Mouse (Mus musculus) kidney, embryonic 14.5 days (tissue): Measurements from ENCODE around the gene Oas3. TPM values are rescaled to one million over a fixed set of nuclear protein-coding genes. Genes with fewer than 3 reads are reported as not detected.
"Not testable (repeated sequence)": the region's sequence is repeated elsewhere in the genome, so short reads cannot be mapped to it uniquely, and the experiment has no call there.

Experiments
- ATAC-seq: fragments of 200-750 bp; cut with Nextera tagmentation; 2 replicates; pipeline ENCODE4 v1.8.0; 2017; ENCODE audit warnings: moderate number of reproducible peaks, mild to moderate bottlenecking, moderate TSS enrichment, moderate library complexity; ENCODE audit not compliant: low FRiP score, low TSS enrichment
- H3K27ac ChIP-seq: fragments of 300-500 bp; sonication (generic); 2 replicates; pipeline ENCODE4 v1.5.1; 2014; ENCODE audit warnings: low read depth, mild to moderate bottlenecking, low read length, moderate library complexity, mixed read lengths
- H3K27me3 ChIP-seq: fragments of 300-500 bp; sonication (generic); 2 replicates; pipeline ENCODE4 v1.6.1; 2014; ENCODE audit warnings: mild to moderate bottlenecking, low read length; ENCODE audit not compliant: control insufficient read depth, insufficient read depth
- H3K36me3 ChIP-seq: fragments of 300-500 bp; sonication (generic); 2 replicates; pipeline ENCODE4 v1.6.1; 2014; ENCODE audit warnings: low read length, mixed read lengths; ENCODE audit not compliant: control insufficient read depth, insufficient read depth
- H3K4me1 ChIP-seq: fragments of 300-500 bp; sonication (generic); 2 replicates; pipeline ENCODE4 v1.6.1; 2014; ENCODE audit warnings: low read length, mixed read lengths; ENCODE audit not compliant: control insufficient read depth, insufficient read depth
- H3K4me2 ChIP-seq: fragments of 300-500 bp; sonication (generic); replicated peaks from 2 replicates; pipeline ENCODE4 v1.6.1; 2014; ENCODE audit warnings: low read depth, mild to moderate bottlenecking, low read length
- H3K4me3 ChIP-seq: fragments of 300-500 bp; sonication (generic); 2 replicates; pipeline ENCODE4 v1.5.1; 2014; ENCODE audit warnings: mild to moderate bottlenecking, low read length
- H3K9ac ChIP-seq: fragments of 300-500 bp; sonication (generic); 2 replicates; pipeline ENCODE4 v1.6.1; 2014; ENCODE audit warnings: low read depth, mild to moderate bottlenecking, low read length, moderate library complexity
- H3K9me3 ChIP-seq: fragments of 300-500 bp; sonication (generic); 2 replicates; pipeline ENCODE4 v1.6.1; 2016; ENCODE audit warnings: low read length; ENCODE audit not compliant: control insufficient read depth
- WGBS: fragments of 180-500 bp; shearing (Covaris S2); extraction: QIAGEN DNeasy Blood & Tissue Kit; methylation state at CpG from one replicate; pipeline ENCODE4 v1.1.7; 2014; 5-methylcytosine and 5-hydroxymethylcytosine counted together
- polyA plus RNA-seq: library from polyadenylated mRNA; unstranded; fragments of >200 nt; fragmentation: Nextera tagmentation; extraction: Ambion mirVana; gene quantifications from 2 replicates; pipeline ENCODE4 v1.2.1, GENCODE M21; 2014

Gene Oas3
- polyA plus RNA-seq, result not detected in 2 replicates

DNA sequence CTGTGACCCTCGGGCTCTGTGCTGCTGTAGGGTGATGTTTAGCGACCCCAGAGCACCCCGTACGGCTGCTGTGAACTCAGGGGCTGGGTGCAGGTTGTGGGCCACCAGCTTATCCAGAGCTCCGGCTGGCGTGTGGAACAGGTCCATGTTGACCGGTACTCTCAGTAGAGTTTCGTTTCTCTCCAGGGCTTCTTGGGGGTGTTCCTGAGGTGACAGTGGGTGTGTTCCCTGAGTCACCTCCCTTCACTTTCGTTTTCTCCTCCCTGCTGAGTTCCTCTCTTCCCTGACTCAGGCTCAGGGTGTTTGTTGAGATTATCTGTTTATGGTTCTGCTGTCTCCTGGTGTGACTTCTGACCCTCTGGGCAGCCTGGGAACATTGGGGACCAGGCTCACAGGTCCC is at the start of gene Oas3:
Gene Oas3 (minus strand): TSS at position 184 of the 400 bp plus-strand sequence.
- Histone ChIP-seq H3K36me3 (no peaks in the 10 kb centered on the region), H3K4me1 (no peaks in the 10 kb centered on the region), H3K9me3 (no peaks in the 10 kb centered on the region), H3K9ac (no peak within 1 kb of the TSS), H3K27ac (no peak within 1 kb of the TSS), H3K4me3 (no peak within 1 kb of the TSS), H3K4me2 (no peak within 1 kb of the TSS), H3K27me3 (no peaks in the 10 kb centered on the region)
- no peak for ATAC-seq
- 80% methylated on average over 9 of the region's 9 CpGs for WGBS

DNA sequence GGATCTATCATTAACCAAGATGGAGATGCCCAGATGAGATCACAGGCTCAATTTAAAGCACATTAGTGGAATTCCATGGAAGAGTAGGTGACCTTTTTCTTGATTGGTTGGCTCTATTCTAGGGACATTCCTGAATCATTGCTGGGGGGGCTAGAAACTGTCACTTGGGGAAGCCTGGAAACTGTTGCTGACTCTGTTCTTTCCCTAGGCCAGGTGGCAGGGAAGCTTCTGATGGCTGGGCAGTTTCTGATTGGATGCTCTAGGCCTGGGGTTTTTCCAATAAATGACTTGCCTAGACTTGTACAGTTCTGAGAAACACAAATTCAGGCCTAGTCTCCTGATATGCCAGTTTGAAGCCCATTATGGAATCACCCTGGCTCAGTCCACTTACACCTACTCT is 41.5 kb upstream of the Oas3 start:
- Histone ChIP-seq H3K4me2 (no peak overlapping the region), H3K9ac (no peak overlapping the region), H3K27me3 (no peaks in the 10 kb centered on the region), H3K4me3 (no peak overlapping the region), H3K4me1 (no peaks in the 10 kb centered on the region), H3K9me3 (peaks cover 11% of the 10 kb centered on the region), H3K27ac (no peak overlapping the region), H3K36me3 (no peaks in the 10 kb centered on the region)
- no peak for ATAC-seq

GRCm38 (mm10) chr5:120815949-120816348 is 38.5 kb upstream of the Oas3 start:
- no peak overlapping the region for H3K4me3 ChIP-seq
- H3K9me3 ChIP-seq, result peaks cover 11% of the 10 kb centered on the region
- H3K9ac ChIP-seq, result no peak overlapping the region
- no peak for ATAC-seq
- H3K27ac ChIP-seq, result no peak overlapping the region
- H3K4me2 ChIP-seq, result no peak overlapping the region
- WGBS, result 69% methylated on average over 3 of the region's 3 CpGs
- H3K27me3 ChIP-seq, result no peaks in the 10 kb centered on the region
- H3K4me1 ChIP-seq, result 0 out of 2 replicates have a peak, but pooled peaks cover 5% of the 10 kb centered on the region
- no peaks in the 10 kb centered on the region for H3K36me3 ChIP-seq

DNA sequence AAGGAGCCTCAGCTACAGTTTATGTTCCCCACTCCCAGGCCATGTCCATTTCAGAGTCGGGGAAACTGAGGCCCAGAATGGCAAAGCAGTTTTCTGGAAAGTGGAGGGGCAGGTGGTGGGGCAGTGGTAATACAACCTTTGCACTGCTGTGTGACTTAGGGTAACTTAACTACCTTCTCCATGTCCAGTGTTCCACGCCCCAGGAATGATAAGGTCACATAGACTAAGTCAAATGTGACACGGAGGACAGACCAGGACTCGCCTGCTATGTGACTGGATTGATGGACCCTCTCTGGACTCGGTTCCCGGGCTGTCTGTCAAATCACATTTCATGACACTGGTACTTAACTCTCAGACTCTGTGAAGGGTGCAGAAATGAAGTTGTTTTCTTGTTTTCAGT is 35.6 kb upstream of the Oas3 start:
- WGBS, result 84% methylated on average over 6 of the region's 6 CpGs
- ATAC-seq, result no peak
- Histone ChIP-seq H3K4me2 (peak overlapping the region; percentile 46), H3K9ac (peak overlapping the region; percentile 29; the same call in 1 of the 2 replicates), H3K4me3 (peak overlapping the region; percentile 32), H3K27ac (no peak overlapping the region), H3K36me3 (no peaks in the 10 kb centered on the region), H3K27me3 (no peaks in the 10 kb centered on the region), H3K4me1 (0 out of 2 replicates have a peak, but pooled peaks cover 5% of the 10 kb centered on the region), H3K9me3 (no peaks in the 10 kb centered on the region)

- peak within 1 kb of the TSS; percentile 68 for H3K27ac ChIP-seq
- H3K36me3 ChIP-seq, result no peaks in the 10 kb centered on the region
- 0 out of 2 replicates have a peak, but pooled peaks cover 5% of the 10 kb centered on the region for H3K4me1 ChIP-seq
- peak within 1 kb of the TSS; percentile 29; the same call in 1 of the 2 replicates for H3K9ac ChIP-seq
- 5% methylated on average over 18 of the region's 18 CpGs for WGBS
- peak; percentile 89 for ATAC-seq
- peak within 1 kb of the TSS; percentile 46 for H3K4me2 ChIP-seq
- no peaks in the 10 kb centered on the region for H3K27me3 ChIP-seq
- H3K4me3 ChIP-seq, result peak within 1 kb of the TSS; percentile 32
- H3K9me3 ChIP-seq, result no peaks in the 10 kb centered on the region
Measured at GRCm38 (mm10) chr5:120811951-120812819, 34.7 kb upstream of the Oas3 start, which contains the start of gene Oas1c. Gene Oas1c, minus strand, starts transcription at chr5:120812514.

DNA sequence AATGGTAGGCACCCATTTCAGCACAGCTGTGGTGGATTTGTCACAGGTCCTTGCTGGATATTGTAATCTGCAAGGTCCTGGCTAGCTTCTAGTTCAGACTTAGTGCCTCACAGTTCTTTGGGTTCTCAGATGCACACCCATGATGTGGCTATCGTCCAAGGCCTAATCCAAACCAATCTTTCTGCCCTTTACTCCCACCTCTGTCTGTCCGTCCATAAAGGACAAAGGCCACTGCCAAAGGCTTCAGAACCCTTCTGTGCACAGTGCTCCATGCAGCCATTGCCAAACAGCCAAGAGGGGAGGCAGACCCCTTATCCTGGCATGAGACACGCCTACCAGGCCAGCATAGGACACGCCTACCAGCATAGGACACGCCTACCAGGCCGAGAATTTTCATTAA is 31.7 kb upstream of the Oas3 start:
- WGBS, result 39% methylated on average over 6 of the region's 6 CpGs
- H3K9me3 ChIP-seq, result no peaks in the 10 kb centered on the region
- ATAC-seq, result no peak
- H3K4me1 ChIP-seq, result 0 out of 2 replicates have a peak, but pooled peaks cover 5% of the 10 kb centered on the region
- no peak overlapping the region for H3K27ac ChIP-seq
- no peak overlapping the region for H3K4me3 ChIP-seq
- H3K9ac ChIP-seq, result no peak overlapping the region
- H3K27me3 ChIP-seq, result no peaks in the 10 kb centered on the region
- no peak overlapping the region for H3K4me2 ChIP-seq
- no peaks in the 10 kb centered on the region for H3K36me3 ChIP-seq

DNA sequence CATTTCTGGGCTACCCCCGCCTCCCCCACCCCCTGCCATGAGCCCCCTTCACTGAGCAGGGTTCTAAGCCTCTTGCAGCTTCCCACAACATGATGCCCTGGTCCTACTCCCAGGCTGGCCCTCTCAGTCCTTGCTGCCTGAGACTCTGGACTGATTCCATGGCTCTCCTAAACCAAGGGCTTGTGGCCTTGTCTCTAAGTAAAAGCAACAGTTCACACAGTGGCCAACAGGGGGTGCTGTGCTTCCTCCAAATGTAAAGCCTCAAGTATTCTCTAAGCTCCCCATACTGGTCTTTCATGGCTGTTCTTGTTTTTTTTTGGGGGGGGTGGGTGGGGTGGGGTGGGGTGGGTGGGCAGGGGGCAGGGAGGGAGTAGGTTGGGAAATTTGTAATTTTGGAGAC is 29.0 kb upstream of the Oas3 start:
- Histone ChIP-seq H3K27me3 (no peaks in the 10 kb centered on the region), H3K9ac (no peak overlapping the region), H3K4me1 (no peaks in the 10 kb centered on the region), H3K36me3 (no peaks in the 10 kb centered on the region), H3K9me3 (no peaks in the 10 kb centered on the region), H3K27ac (no peak overlapping the region), H3K4me3 (no peak overlapping the region), H3K4me2 (no peak overlapping the region)
- 86% methylated on average over 1 of the region's 1 CpGs for WGBS
- no peak for ATAC-seq

DNA sequence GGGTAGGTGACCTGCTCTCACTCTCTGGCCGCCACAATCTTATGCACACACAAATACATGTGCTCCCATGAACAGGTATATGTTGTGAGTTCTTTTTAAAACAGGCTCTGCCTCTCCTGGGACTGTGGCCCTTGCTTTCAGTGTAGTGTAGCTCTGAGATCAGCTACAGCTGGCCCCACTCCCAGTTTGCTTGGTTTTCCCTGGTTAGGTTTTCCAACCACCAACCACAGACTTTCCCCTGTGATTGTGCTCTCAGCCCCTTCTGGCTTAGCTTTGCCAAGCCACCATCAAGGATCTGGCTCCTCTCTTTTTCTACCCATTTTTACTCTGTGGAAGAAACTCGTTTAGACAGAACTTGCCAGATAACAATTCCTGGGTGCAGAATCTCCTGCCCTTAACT is 26.1 kb upstream of the Oas3 start:
- no peak overlapping the region for H3K4me2 ChIP-seq
- ATAC-seq, result no peak
- no peaks in the 10 kb centered on the region for H3K27me3 ChIP-seq
- H3K4me3 ChIP-seq, result no peak overlapping the region
- H3K9ac ChIP-seq, result no peak overlapping the region
- no peaks in the 10 kb centered on the region for H3K9me3 ChIP-seq
- no peak overlapping the region for H3K27ac ChIP-seq
- no peaks in the 10 kb centered on the region for H3K4me1 ChIP-seq
- no peaks in the 10 kb centered on the region for H3K36me3 ChIP-seq
- WGBS, result 71% methylated on average over 2 of the region's 2 CpGs

- not testable (repeated sequence) for H3K4me2 ChIP-seq, H3K36me3 ChIP-seq, H3K9ac ChIP-seq, ATAC-seq, H3K9me3 ChIP-seq, H3K27me3 ChIP-seq, H3K4me1 ChIP-seq, H3K4me3 ChIP-seq, H3K27ac ChIP-seq
- WGBS, result 79% methylated on average over 2 of the region's 2 CpGs
Measured at GRCm38 (mm10) chr5:120798943-120799342, 21.5 kb upstream of the Oas3 start.
